Mouse (Mus musculus): ENCODE measurements at regions not wholly inside any gene's neighbourhood (a gene's known extent, or its start where the extent isn't known, plus 50 kb on each side); places are given as distances from the start of the nearest gene placed in this dataset.
A peak's percentile ranks its signal among the peaks of the same experiment; 100 is the strongest.
"Not testable (repeated sequence)": the region's sequence is repeated elsewhere in the genome, so short reads cannot be mapped to it uniquely, and the experiment has no call there.

GRCm38 (mm10) chr17:3006662-3007061 is 108.1 kb upstream of the Scaf8 start:
- no peak for ATAC-seq (replicated peaks; ENCODE audit: low FRiP score, poor library complexity, severe bottlenecking)

- 0 out of 2 replicates have a peak, but pooled peaks have one; percentile 32 for ATAC-seq (replicated peaks; ENCODE audit: low FRiP score, poor library complexity, severe bottlenecking)
These were observed 107.5 kb upstream of the Scaf8 start for GRCm38 (mm10) chr17:3007234-3007633.

GRCm38 (mm10) chr17:3009939-3010338 is 104.8 kb upstream of the Scaf8 start:
- ATAC-seq (replicated peaks; ENCODE audit: low FRiP score, poor library complexity, severe bottlenecking): no peak

- no peak for ATAC-seq (replicated peaks; ENCODE audit: low FRiP score, poor library complexity, severe bottlenecking)
These were observed 102.7 kb upstream of the Scaf8 start for GRCm38 (mm10) chr17:3012045-3012444.

GRCm38 (mm10) chr17:3019631-3020391 is 95.0 kb upstream of the Scaf8 start:
- 0 out of 2 replicates have a peak, but pooled peaks have one; percentile 43 for ATAC-seq (replicated peaks; ENCODE audit: low FRiP score, poor library complexity, severe bottlenecking)

- ATAC-seq (replicated peaks; ENCODE audit: low FRiP score, poor library complexity, severe bottlenecking): 0 out of 2 replicates have a peak, but pooled peaks have one; percentile 44
These were observed 94.4 kb upstream of the Scaf8 start for GRCm38 (mm10) chr17:3020406-3020805.

GRCm38 (mm10) chr17:3022245-3022935 is 92.4 kb upstream of the Scaf8 start:
- no peak for ATAC-seq (replicated peaks; ENCODE audit: low FRiP score, poor library complexity, severe bottlenecking)

- not testable (repeated sequence) for ATAC-seq (replicated peaks; ENCODE audit: low FRiP score, poor library complexity, severe bottlenecking)
These were observed 91.9 kb upstream of the Scaf8 start for GRCm38 (mm10) chr17:3022936-3023247.

- ATAC-seq (replicated peaks; ENCODE audit: low FRiP score, poor library complexity, severe bottlenecking): no peak
These were observed 91.3 kb upstream of the Scaf8 start for GRCm38 (mm10) chr17:3023426-3023825.

GRCm38 (mm10) chr17:3026859-3027258 is 87.9 kb upstream of the Scaf8 start:
- 0 out of 2 replicates have a peak, but pooled peaks have one; percentile 34 for ATAC-seq (replicated peaks; ENCODE audit: low FRiP score, poor library complexity, severe bottlenecking)

GRCm38 (mm10) chr17:3027376-3027775 is 87.4 kb upstream of the Scaf8 start:
- ATAC-seq (replicated peaks; ENCODE audit: low FRiP score, poor library complexity, severe bottlenecking): no peak

GRCm38 (mm10) chr17:3029750-3030149 is 85.0 kb upstream of the Scaf8 start:
- peak; percentile 31; the same call in 1 of the 2 replicates for ATAC-seq (replicated peaks; ENCODE audit: low FRiP score, poor library complexity, severe bottlenecking)

- ATAC-seq (replicated peaks; ENCODE audit: low FRiP score, poor library complexity, severe bottlenecking): no peak
These were observed 79.7 kb upstream of the Scaf8 start for GRCm38 (mm10) chr17:3035099-3035498.

GRCm38 (mm10) chr17:3037145-3037870 is 77.5 kb upstream of the Scaf8 start:
- no peak for ATAC-seq (replicated peaks; ENCODE audit: low FRiP score, poor library complexity, severe bottlenecking)

GRCm38 (mm10) chr17:3038067-3038466 is 76.7 kb upstream of the Scaf8 start:
- peak; percentile 31; the same call in 1 of the 2 replicates for ATAC-seq (replicated peaks; ENCODE audit: low FRiP score, poor library complexity, severe bottlenecking)

- ATAC-seq (replicated peaks; ENCODE audit: low FRiP score, poor library complexity, severe bottlenecking): peak; percentile 68; the same call in 1 of the 2 replicates
These were observed 70.3 kb upstream of the Scaf8 start for GRCm38 (mm10) chr17:3044520-3044919.

- not testable (repeated sequence) for ATAC-seq (replicated peaks; ENCODE audit: low FRiP score, poor library complexity, severe bottlenecking)
These were observed 60.9 kb upstream of the Scaf8 start for GRCm38 (mm10) chr17:3053859-3054258.

GRCm38 (mm10) chr17:3054848-3055247 is 59.9 kb upstream of the Scaf8 start:
- not testable (repeated sequence) for ATAC-seq (replicated peaks; ENCODE audit: low FRiP score, poor library complexity, severe bottlenecking)

GRCm38 (mm10) chr17:3055376-3055775 is 59.4 kb upstream of the Scaf8 start:
- ATAC-seq (replicated peaks; ENCODE audit: low FRiP score, poor library complexity, severe bottlenecking): not testable (repeated sequence)

- not testable (repeated sequence) for ATAC-seq (replicated peaks; ENCODE audit: low FRiP score, poor library complexity, severe bottlenecking)
These were observed 51.4 kb upstream of the Scaf8 start for GRCm38 (mm10) chr17:3063401-3063800.
